Mouse (Mus musculus): ENCODE results near the gene Fgf4.

Gene Fgf4

DNA sequence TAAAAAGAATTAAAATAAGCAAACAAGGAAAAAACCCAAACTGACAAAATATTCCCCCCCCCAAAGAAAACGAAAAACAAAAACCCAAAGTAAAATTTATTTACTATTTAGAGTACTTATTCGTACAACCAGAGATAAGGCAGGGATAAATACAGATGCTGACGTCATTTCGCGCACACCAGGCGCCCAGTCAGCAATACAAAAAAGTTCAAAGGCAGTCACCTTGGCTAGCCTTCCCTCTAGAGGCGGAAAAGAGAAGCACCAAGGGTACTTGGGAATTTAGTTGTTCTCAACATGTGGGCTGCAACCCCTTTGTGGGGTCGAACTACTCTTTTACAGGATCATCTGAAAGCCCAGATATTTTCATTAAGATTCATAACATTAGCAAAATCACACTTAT is 60.6 kb downstream of the Fgf4 start:
- in situ Hi-C loops (cut with MboI, MseI), result loop anchor here (25.0 kb wide), 1 partner anchor 1095 kb away; the partner anchor contains the start of genes Dhcr7 and Nadsyn1

DNA sequence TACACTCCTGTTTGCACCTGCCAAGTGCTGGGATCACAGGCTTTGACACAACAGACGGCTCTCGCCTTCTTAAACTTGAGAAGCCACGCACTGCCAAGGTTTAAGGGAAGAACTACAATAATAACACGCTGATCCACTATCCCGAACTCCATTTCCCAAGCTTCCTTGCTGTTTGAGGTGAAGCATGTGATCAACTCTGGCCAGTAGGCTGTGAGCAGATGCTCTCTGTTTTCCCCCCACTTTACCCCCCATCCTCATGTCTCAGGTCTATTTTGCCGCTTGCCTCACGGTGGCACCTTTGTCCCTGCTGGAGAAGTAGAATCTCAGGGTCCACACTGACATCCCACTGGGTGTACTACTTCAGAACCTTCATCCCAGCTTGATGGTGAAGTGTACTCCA is 61.5 kb downstream of the Fgf4 start:
- in situ Hi-C loops (cut with MboI, MseI), result loop anchor here (25.0 kb wide), 1 partner anchor 1096 kb away; the partner anchor contains the start of genes Dhcr7 and Nadsyn1

DNA sequence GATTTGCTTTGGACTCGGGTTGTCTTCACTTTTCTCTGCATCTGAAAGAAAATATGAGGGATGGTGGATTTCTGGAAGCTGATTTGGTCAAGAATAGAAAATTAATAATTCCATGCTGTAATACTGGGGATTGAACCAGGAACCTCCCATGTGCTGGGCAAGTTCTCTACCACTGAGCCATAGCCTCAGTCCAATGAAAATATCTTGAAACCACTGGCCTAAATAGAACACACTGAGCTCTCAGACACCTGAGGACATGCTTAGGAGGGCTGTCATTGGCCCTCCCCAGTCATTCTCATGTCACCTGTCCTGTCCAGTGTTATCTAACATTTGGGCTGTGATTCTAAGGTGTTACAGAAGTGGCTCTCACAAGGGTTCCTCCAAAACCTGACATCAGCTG is 64.0 kb downstream of the Fgf4 start:
- in situ Hi-C loops (cut with MboI, MseI), result loop anchor here (25.0 kb wide), 1 partner anchor 1099 kb away; the partner anchor contains the start of genes Dhcr7 and Nadsyn1

DNA sequence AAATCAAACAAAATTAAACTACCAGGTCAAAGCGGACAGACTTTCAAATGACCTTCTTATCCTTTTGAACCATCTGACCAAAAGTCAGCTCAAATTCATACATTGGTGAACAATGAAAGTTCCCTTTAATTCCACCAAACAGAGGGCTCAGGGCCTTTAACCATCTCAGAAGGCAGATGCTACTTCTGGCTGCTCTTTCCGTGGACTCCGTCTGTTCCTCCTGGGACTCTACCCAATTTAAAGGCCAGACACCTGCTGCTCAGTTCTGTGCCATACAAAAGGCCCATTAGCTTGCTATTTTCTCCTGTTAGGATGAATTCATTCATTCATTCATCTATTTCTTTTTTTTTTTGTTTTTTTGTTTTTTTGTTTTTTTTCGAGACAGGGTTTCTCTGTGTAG is 65.7 kb downstream of the Fgf4 start:
- in situ Hi-C loops (cut with MboI, MseI), result loop anchor here (25.0 kb wide), 1 partner anchor 1101 kb away; the partner anchor contains the start of genes Dhcr7 and Nadsyn1

DNA sequence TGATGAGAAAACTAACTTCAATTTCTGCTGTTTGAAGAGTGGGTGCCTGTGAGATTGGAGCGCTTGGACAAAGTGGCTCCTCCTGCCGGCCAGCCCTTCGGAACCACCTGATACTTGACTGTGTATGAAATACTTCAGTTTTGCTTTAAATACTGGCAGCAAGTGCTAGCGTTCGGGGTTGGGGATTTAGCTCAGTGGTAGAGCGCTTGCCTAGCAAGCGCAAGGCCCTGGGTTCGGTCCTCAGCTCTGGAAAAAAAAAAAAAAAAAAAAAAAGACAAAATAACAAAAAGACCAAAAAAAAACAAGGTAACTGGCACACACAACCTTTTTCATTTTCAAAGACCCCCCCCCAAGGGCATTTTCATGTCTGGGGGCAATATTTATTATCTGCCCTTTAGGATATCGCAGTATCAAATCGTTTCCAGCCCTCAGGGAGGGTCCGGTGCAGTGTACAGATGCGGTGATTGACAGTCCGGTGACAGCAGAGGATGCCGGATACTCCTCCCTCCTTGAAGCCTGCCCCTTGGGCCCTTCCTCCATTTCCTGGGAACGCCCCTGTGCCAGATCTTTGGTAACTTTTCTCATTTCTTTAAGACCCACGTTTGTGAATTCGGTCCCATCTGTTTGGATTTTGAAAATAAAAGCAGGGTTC is 67.3 kb downstream of the Fgf4 start:
- in situ Hi-C loops (cut with MboI, MseI), result loop anchor here (25.0 kb wide), 1 partner anchor 1102 kb away; the partner anchor contains the start of genes Dhcr7 and Nadsyn1
